Mouse (Mus musculus) lung, postnatal 25 days (tissue): ENCODE measurements around the gene Rfx3.

ENCODE experiments used
- DNase-seq: peaks from one replicate; pipeline ENCODE4 v3.0.0; 2022; ENCODE audit warnings: low spot score

Gene Rfx3

GRCm38 (mm10) chr19:27905172-27905571, 105.8 kb downstream of the Rfx3 start:
- no peak for DNase-seq

- DNase-seq, result no peak
These were observed 106.3 kb downstream of the Rfx3 start for GRCm38 (mm10) chr19:27904655-27905054.

GRCm38 (mm10) chr19:27904209-27904608, 106.8 kb downstream of the Rfx3 start:
- DNase-seq, result no peak

GRCm38 (mm10) chr19:27902601-27903000, 108.4 kb downstream of the Rfx3 start:
- DNase-seq, result no peak

GRCm38 (mm10) chr19:27901693-27902092, 109.3 kb downstream of the Rfx3 start:
- DNase-seq, result no peak

GRCm38 (mm10) chr19:27884520-27884919, 126.4 kb downstream of the Rfx3 start:
- no peak for DNase-seq

- DNase-seq, result no peak
These were observed 133.5 kb downstream of the Rfx3 start for GRCm38 (mm10) chr19:27877429-27877828.

- DNase-seq, result no peak
These were observed 140.2 kb downstream of the Rfx3 start for GRCm38 (mm10) chr19:27870794-27871193.

- no peak for DNase-seq
These were observed 151.3 kb downstream of the Rfx3 start for GRCm38 (mm10) chr19:27859641-27860040.

- no peak for DNase-seq
These were observed 162.0 kb downstream of the Rfx3 start for GRCm38 (mm10) chr19:27848946-27849345.

GRCm38 (mm10) chr19:27847055-27847454, 163.9 kb downstream of the Rfx3 start:
- DNase-seq, result no peak

- DNase-seq, result no peak
These were observed 172.3 kb downstream of the Rfx3 start for GRCm38 (mm10) chr19:27838635-27839034.

GRCm38 (mm10) chr19:27838041-27838440, 172.9 kb downstream of the Rfx3 start:
- DNase-seq, result no peak

GRCm38 (mm10) chr19:27832448-27832847, 178.5 kb downstream of the Rfx3 start:
- no peak for DNase-seq

GRCm38 (mm10) chr19:27828316-27828715, 182.7 kb downstream of the Rfx3 start:
- no peak for DNase-seq

GRCm38 (mm10) chr19:27817661-27818060, 193.3 kb downstream of the Rfx3 start:
- DNase-seq, result no peak

GRCm38 (mm10) chr19:27780030-27780429, 230.9 kb downstream of the Rfx3 start:
- DNase-seq, result peak; percentile 21

- peak; percentile 38 for DNase-seq
These were observed 240.2 kb downstream of the Rfx3 start for GRCm38 (mm10) chr19:27770716-27771265.

GRCm38 (mm10) chr19:27768444-27768843, 242.5 kb downstream of the Rfx3 start:
- DNase-seq, result no peak

GRCm38 (mm10) chr19:27760309-27760708, 250.7 kb downstream of the Rfx3 start:
- DNase-seq, result no peak

GRCm38 (mm10) chr19:27759347-27759746, 251.6 kb downstream of the Rfx3 start:
- no peak for DNase-seq

GRCm38 (mm10) chr19:27747301-27747700, 263.7 kb downstream of the Rfx3 start:
- DNase-seq, result no peak

GRCm38 (mm10) chr19:27738908-27739307, 272.1 kb downstream of the Rfx3 start:
- no peak for DNase-seq

GRCm38 (mm10) chr19:27736571-27736970, 274.4 kb downstream of the Rfx3 start:
- DNase-seq, result no peak

- no peak for DNase-seq
These were observed 292.0 kb downstream of the Rfx3 start for GRCm38 (mm10) chr19:27718931-27719330.
